Mouse (Mus musculus) lung, postnatal 0 days (tissue): ENCODE data around the gene Zfp568. TPM values are rescaled to one million over a fixed set of nuclear protein-coding genes. Genes with fewer than 3 reads are reported as not detected.
A peak's percentile ranks its signal among the peaks of the same experiment; 100 is the strongest.
"Not testable (repeated sequence)": the region's sequence is repeated elsewhere in the genome, so short reads cannot be mapped to it uniquely, and the experiment has no call there.

Experiments
- ATAC-seq: fragments of 200-750 bp; cut with Nextera tagmentation; 2 replicates; pipeline ENCODE4 v1.8.0; 2017; ENCODE audit warnings: moderate library complexity
- DNase-seq: peaks from one replicate; pipeline ENCODE4 v3.0.0-alpha.2; 2016; ENCODE audit warnings: low spot score
- H3K27ac ChIP-seq: fragments of 300-500 bp; sonication (generic); 2 replicates; pipeline ENCODE4 v1.5.1; 2014; ENCODE audit warnings: antibody characterized with exemption, mild to moderate bottlenecking, low read length, mixed read lengths
- H3K27me3 ChIP-seq: fragments of 300-500 bp; sonication (generic); replicated peaks from 2 replicates; pipeline ENCODE4 v1.6.1; 2014; ENCODE audit warnings: low read length, mixed read lengths; ENCODE audit not compliant: insufficient read depth
- H3K36me3 ChIP-seq: fragments of 300-500 bp; sonication (generic); 2 replicates; pipeline ENCODE4 v1.6.1; 2014; ENCODE audit warnings: low read length, mixed read lengths; ENCODE audit not compliant: insufficient read depth
- H3K4me1 ChIP-seq: fragments of 300-500 bp; sonication (generic); 2 replicates; pipeline ENCODE4 v1.6.1; 2014; ENCODE audit warnings: antibody characterized with exemption, low read depth, low read length, mixed read lengths; ENCODE audit not compliant: insufficient read depth
- H3K4me2 ChIP-seq: fragments of 300-500 bp; sonication (generic); replicated peaks from 2 replicates; pipeline ENCODE4 v1.6.1; 2014; ENCODE audit warnings: low read depth, mild to moderate bottlenecking, low read length, moderate library complexity, mixed read lengths
- H3K4me3 ChIP-seq: fragments of 300-500 bp; sonication (generic); 2 replicates; pipeline ENCODE4 v1.5.1; 2014; ENCODE audit warnings: low read depth, low read length
- H3K9ac ChIP-seq: fragments of 300-500 bp; sonication (generic); replicated peaks from 2 replicates; pipeline ENCODE4 v1.6.1; 2014; ENCODE audit warnings: low read depth, mild to moderate bottlenecking
- H3K9me3 ChIP-seq: fragments of 300-500 bp; sonication (generic); 2 replicates; pipeline ENCODE4 v1.6.1; 2016; ENCODE audit warnings: low read length, mixed read lengths
- CTCF ChIP-seq: IDR thresholded peaks from 2 replicates; pipeline ENCODE4 v1.5.1; 2016; ENCODE audit warnings: antibody characterized with exemption, mild to moderate bottlenecking
- EP300 ChIP-seq: IDR thresholded peaks from 2 replicates; pipeline ENCODE4 v1.6.1; 2016; ENCODE audit warnings: antibody characterized with exemption, mild to moderate bottlenecking, control low read depth
- WGBS: fragments of 180-500 bp; shearing (Covaris S2); extraction: QIAGEN DNeasy Blood & Tissue Kit; methylation state at CpG from one replicate; pipeline ENCODE4 v1.1.7; 2014; 5-methylcytosine and 5-hydroxymethylcytosine counted together
- polyA plus RNA-seq: library from polyadenylated mRNA; unstranded; fragments of >200 nt; fragmentation: Nextera tagmentation; extraction: Ambion mirVana; gene quantifications from 2 replicates; pipeline ENCODE4 v1.2.1, GENCODE M21; 2015

Gene Zfp568
- polyA plus RNA-seq, 1 experiment from 2014 or later: 4.1 TPM

DNA sequence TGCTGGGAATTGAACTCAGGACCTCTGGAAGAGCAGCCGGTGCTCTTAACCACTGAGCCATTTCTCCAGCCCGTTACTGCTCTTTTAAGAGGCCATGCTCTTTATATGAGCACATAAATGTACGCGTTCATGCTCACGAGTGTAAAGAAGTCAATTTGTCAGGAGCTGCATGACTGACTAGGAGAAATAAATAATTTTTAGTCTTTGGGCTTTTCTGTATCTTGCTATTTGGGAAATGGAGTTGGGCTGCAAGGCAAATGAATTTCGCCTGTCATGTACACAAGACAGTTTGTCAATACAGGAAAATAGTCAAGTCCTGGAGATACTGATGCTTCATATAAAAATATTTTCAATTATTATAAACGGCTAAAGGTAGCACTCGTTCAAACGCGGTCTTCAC, 30.7 kb upstream of the Zfp568 start:
- Histone ChIP-seq H3K4me3 (peak overlapping the region; percentile 73), H3K4me2 (peak overlapping the region; percentile 71), H3K27ac (peak overlapping the region; percentile 92; the same call in 1 of the 2 replicates), H3K9ac (peak overlapping the region; percentile 90), H3K36me3 (no peaks in the 10 kb centered on the region), H3K4me1 (no peaks in the 10 kb centered on the region), H3K9me3 (no peaks in the 10 kb centered on the region), H3K27me3 (no peaks in the 10 kb centered on the region)
- WGBS: 31% methylated on average over 10 of the region's 10 CpGs
- no peak for TF ChIP-seq EP300
- no peak for TF ChIP-seq CTCF
- DNase-seq (no peak), ATAC-seq (no peak)

GRCm38 (mm10) chr7:29953513-29954401, 30.0 kb upstream of the Zfp568 start, which contains the start of gene Zfp74:
Zfp74 (minus strand) TSS chr7:29954089.
- H3K36me3 ChIP-seq: no peaks in the 10 kb centered on the region
- peak within 1 kb of the TSS; percentile 73 for H3K4me3 ChIP-seq
- no peaks in the 10 kb centered on the region for H3K4me1 ChIP-seq
- peak; percentile 89 for DNase-seq
- H3K4me2 ChIP-seq: peak within 1 kb of the TSS; percentile 71
- ATAC-seq: peak; percentile 86
- peak within 1 kb of the TSS; percentile 90 for H3K9ac ChIP-seq
- TF ChIP-seq EP300 (no peak), CTCF (no peak)
- H3K27me3 ChIP-seq: no peaks in the 10 kb centered on the region
- no peaks in the 10 kb centered on the region for H3K9me3 ChIP-seq
- WGBS: 2% methylated on average over 50 of the region's 52 CpGs
- H3K27ac ChIP-seq: peak within 1 kb of the TSS; percentile 92

GRCm38 (mm10) chr7:29954731-29955130, 29.0 kb upstream of the Zfp568 start:
- peak overlapping the region; percentile 71 for H3K4me2 ChIP-seq
- no peak overlapping the region for H3K9ac ChIP-seq
- no peaks in the 10 kb centered on the region for H3K9me3 ChIP-seq
- peak overlapping the region; percentile 73; the same call in 1 of the 2 replicates for H3K4me3 ChIP-seq
- no peaks in the 10 kb centered on the region for H3K36me3 ChIP-seq
- no peaks in the 10 kb centered on the region for H3K27me3 ChIP-seq
- ATAC-seq (0 out of 2 replicates have a peak, but pooled peaks have one; percentile 25), DNase-seq (peak; percentile 77)
- WGBS: 18% methylated on average over 4 of the region's 4 CpGs
- H3K27ac ChIP-seq: no peak overlapping the region; the same call in 1 of the 2 replicates
- no peaks in the 10 kb centered on the region for H3K4me1 ChIP-seq
- TF ChIP-seq CTCF: peak; percentile 78
- peak; percentile 46; the same call in 1 of the 2 replicates for TF ChIP-seq EP300

DNA sequence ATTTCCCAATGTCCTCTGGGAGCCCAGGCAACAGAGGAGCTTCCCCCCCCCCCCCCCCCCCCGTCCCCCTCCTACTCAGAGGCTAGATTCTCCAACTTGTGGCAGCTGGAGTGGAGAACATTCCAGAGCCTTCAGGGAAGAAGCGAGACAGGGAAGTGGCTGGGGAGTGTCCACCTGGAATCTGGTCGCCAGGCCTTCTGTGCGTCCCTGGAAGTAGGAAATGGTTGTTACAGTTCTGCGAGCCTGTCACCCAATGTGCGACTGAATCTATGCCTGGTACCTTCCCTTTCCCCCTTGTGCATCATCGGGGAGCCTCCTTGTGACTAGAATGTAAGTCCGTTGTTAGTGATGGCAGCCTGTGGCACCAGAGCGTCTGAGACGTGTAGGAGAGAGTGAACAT, 27.5 kb upstream of the Zfp568 start:
- Histone ChIP-seq H3K9ac (no peak overlapping the region), H3K9me3 (no peaks in the 10 kb centered on the region), H3K4me3 (no peak overlapping the region), H3K4me2 (peak overlapping the region; percentile 27; the same call in 1 of the 2 replicates), H3K27me3 (no peaks in the 10 kb centered on the region), H3K4me1 (no peaks in the 10 kb centered on the region), H3K36me3 (no peaks in the 10 kb centered on the region), H3K27ac (peak overlapping the region; percentile 72; the same call in 1 of the 2 replicates)
- WGBS: 46% methylated on average over 9 of the region's 10 CpGs
- TF ChIP-seq EP300 (peak; percentile 10; the same call in 1 of the 2 replicates), CTCF (no peak)
- ATAC-seq: peak; percentile 60
- DNase-seq: peak; percentile 80

- DNase-seq: no peak
- Histone ChIP-seq H3K4me1 (no peaks in the 10 kb centered on the region), H3K27ac (no peak overlapping the region), H3K9me3 (no peaks in the 10 kb centered on the region), H3K9ac (no peak overlapping the region), H3K27me3 (no peaks in the 10 kb centered on the region), H3K4me2 (no peak overlapping the region), H3K36me3 (no peaks in the 10 kb centered on the region), H3K4me3 (no peak overlapping the region)
- TF ChIP-seq EP300 (no peak), CTCF (no peak)
- 76% methylated on average over 11 of the region's 11 CpGs for WGBS
- ATAC-seq: no peak
Measured at GRCm38 (mm10) chr7:29958125-29958724, 25.5 kb upstream of the Zfp568 start.

DNA sequence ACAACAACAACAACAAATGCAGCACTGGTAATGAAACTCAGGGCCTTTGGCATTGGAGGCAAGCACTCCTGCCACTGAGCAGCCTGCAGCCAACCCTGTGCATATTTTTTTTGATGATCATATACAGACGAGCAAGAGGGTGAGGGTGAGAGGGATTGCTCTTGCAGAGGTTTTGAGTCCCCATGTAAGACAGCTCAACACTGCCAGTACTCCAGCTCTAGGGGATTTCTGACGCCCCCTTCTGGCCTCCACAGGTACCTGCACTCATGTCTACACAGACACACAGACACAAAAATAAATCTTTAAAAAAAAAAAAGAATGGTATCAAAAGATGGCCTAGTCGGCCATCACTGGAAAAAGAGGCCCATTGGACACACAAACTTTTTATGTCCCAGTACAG, 24.8 kb upstream of the Zfp568 start:
- H3K4me3 ChIP-seq: no peak overlapping the region
- whole genome bisulfite sequencing: 38% methylated on average over 3 of the region's 3 CpGs
- ATAC-seq (no peak), DNase-seq (no peak)
- TF ChIP-seq EP300 (no peak), CTCF (peak; percentile 8; the same call in 1 of the 2 replicates)
- H3K27ac ChIP-seq: no peak overlapping the region
- no peak overlapping the region for H3K9ac ChIP-seq
- no peaks in the 10 kb centered on the region for H3K4me1 ChIP-seq
- no peak overlapping the region for H3K4me2 ChIP-seq
- H3K9me3 ChIP-seq: no peaks in the 10 kb centered on the region
- no peaks in the 10 kb centered on the region for H3K27me3 ChIP-seq
- no peaks in the 10 kb centered on the region for H3K36me3 ChIP-seq

DNA sequence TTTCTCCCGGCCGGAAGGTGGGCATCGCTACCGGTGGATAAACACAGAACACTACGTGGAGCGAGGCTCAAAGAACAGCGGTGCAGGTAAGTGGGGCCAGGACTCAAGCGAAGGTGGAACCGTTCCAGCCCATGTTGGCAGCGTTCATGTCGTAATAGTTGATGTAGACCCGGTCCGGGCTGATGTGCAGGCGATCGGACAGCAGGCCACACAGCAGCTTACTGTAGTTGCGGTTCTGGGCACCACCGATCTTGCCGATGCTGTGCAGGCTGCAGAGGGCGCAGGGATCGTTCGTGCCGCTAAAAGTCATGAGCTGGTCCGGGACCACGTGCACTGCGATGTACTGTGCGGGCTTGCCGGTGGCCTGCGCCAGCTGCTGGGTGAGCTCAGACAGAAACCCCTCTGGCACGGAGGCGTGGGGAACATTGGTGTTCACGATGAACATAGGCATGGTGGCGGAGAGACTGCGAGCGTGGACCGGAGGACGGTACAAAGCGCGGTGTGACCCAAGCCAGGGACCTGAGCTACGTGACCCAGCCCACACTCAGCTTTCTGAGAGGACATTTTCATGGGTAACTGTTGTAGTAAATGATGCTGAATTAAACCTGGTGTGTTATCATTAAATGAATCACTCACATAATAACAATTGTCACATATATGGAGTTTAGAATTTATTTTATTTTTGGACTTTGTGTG, 18.5 kb upstream of the Zfp568 start:
- H3K27ac ChIP-seq, ATAC-seq, H3K4me3 ChIP-seq, H3K4me2 ChIP-seq, DNase-seq, H3K9me3 ChIP-seq, H3K9ac ChIP-seq, H3K36me3 ChIP-seq, H3K4me1 ChIP-seq, H3K27me3 ChIP-seq: not testable (repeated sequence)
- WGBS: 53% methylated on average over 31 of the region's 39 CpGs
